Mouse (Mus musculus) left cerebral cortex, adult 8-10 months (tissue): Measurements from ENCODE around the gene Elac2. TPM values are rescaled to one million over a fixed set of nuclear protein-coding genes. Genes with fewer than 3 reads are reported as not detected.
A peak's percentile ranks its signal among the peaks of the same experiment; 100 is the strongest.

Experiments used
- DNase-seq, 2 experiments: peaks; one replicate each; pipeline ENCODE4 v3.0.0; 2022; ENCODE audit warnings: low spot score in 2 of 2
- total RNA-seq, 4 experiments: library from RNA; stranded (reverse); gene quantifications; 2 replicates each; pipeline ENCODE4 v1.2.4; 2022

Gene Elac2
- total RNA-seq, 4 experiments from 2014 or later, result 25.2 to 29.8 (median 27.9) TPM

DNA sequence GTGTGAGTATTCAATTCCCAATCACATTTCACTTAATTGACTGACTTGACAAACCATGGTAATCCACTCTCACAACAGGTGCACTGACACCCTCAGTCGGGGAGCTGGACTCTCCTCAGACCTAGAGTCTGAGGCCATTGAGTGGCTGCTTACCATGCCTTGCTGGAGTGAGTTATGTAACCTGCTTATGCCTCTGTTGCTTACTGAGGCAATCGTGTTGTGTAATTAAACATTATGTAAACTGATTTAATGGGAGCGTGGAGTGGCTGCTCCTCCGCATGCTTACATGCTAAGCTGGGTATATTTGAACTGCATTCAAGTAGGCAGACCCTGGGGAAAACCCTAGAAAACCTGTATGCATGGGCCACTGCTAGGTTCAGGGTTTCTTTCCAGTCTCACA is 41.9 kb downstream of the Elac2 start:
- DNase-seq, result no peak

GRCm38 (mm10) chr11:65022771-65023170 is 43.9 kb downstream of the Elac2 start:
- DNase-seq, result no peak

DNA sequence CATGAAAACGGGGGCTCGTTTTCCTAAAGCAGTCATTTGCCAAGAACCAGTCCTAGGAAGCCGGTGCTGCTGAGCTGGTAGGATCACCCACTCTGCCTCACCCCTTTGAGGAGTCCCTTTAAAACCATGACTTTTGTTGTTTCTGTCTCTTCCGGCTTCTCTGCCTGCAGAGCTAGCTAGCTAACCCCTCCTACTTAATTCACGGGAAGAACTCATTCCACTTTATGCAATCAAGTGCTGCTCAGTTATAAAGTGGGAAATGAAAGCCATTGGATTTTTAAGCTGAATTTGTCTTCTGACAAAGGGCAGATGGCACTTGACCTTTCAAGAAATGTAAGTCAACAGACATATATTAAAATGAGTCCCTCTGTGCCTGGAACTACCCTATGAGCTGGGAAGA is 49.2 kb downstream of the Elac2 start:
- no peak for DNase-seq

DNA sequence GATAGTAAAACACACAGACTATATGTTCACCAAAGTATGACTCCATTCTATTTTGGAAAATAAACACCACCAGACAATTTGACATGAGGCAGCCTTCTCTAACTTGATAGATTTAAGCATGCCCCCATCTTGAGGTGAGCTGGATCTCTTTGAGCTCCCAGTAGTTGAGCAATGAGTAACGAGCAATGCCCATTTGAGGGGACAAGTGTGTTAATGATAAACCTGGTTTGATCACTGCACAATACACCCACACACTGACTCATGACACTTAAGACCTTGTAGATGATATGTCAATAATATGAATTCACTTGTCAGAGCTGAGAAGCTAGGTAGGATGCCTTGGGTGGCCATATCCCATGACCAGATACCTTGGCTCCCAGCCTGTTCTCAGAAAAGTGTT is 51.4 kb downstream of the Elac2 start:
- DNase-seq, result no peak

DNA sequence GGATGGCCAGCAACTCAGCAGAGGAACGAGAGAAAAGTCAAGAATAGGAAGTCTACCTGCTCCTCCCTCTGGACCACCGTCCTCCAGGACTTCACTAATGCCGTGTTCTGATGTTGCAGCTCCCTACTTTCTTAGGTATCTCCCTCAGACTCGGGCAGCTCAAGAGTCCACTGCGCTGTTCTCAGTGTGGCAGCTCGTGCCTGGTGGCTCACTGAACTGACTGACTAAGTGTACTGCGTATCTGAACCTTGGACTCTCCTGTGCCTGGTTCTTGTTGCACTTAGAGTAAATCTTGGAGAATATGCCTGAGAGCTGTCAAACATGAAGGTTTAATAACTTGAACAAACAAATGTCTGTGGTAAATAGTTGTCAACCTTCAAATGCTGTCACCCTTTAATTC is 53.4 kb downstream of the Elac2 start:
- no peak for DNase-seq

DNA sequence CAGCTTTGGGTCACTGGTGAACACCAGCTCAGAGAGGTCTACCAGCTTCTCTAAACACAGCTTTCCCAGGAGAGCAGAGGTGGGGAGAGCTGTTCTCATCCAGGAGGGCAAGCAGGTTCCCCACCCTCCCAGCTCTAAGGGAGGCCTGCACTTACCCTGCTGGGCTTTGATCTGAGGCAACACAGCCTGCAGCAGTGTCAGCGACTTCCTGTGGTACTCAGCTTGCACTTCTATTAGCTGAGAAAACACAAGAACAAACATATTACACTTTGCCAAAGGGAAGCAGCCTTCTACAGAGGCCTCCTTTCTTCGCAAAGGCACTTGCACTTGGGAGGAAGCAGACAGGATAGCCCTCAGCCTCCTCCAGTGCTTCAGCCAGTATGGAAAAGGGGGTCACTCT is 60.2 kb downstream of the Elac2 start:
- no peak for DNase-seq

DNA sequence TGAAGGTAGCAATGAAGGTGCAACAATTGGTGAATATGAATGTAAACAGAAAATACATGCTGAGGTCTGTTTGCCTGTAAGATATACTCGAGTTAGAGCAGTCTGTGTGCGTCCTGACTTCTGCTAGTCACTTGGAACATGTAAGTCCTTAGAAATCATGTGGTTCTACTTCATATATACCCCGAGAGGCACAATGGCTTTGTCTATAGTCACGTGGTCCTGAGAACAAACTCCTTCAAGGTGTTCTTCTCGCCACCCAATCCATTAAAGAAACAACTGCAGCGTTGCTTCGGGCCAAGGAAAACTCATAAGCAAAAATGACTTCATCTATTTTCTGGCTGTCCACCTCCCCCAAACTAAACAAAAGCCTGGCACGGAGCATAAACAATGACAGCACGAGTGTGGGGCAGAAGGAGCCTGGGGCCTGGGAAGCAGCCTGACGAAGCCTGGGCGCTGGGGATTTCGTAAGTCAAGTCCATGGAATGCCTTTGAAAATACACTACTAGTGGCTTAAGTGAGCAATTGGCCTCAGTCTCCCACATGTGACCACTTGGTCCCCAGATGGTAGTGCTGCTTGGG is 60.8 kb downstream of the Elac2 start:
- no peak for DNase-seq

DNA sequence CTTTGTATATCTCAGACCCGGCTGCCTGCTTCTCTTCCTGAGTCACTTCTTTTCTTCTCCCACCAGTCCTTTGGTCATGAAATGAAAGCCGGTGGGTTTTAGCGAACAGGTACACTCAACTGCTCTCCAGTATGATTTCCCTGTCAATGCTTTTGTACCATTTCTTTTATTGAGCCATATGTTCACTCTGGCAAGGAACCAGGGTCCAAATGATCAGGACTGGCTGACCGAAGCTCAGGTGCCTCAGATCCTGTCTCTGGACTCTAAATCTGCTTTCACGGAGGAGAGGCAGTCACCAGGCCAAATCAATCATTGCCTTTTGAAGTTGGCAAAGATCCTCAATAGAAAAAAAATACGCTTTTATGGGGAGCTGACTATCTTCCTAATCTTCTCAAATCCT is 61.7 kb downstream of the Elac2 start:
- DNase-seq, result no peak

- peak in 1 of 2 experiments; percentile 59 for DNase-seq
These were observed 70.3 kb downstream of the Elac2 start for GRCm38 (mm10) chr11:65049090-65049489.

GRCm38 (mm10) chr11:65050819-65051218 is 72.0 kb downstream of the Elac2 start:
- DNase-seq, result no peak

Other genes starting within 250 kb of the Elac2 start
- gene 1700086D15Rik, start 180.9 kb downstream of the Elac2 start, total RNA-seq, result 1 to 10 TPM; 1.9 to 3.9 (median 3.0) TPM
- 100 to 1,000 TPM; 129 to 135 (median 132) TPM for gene Arhgap44, start 183.9 kb downstream of the Elac2 start, total RNA-seq